Mouse (Mus musculus) urinary bladder, adult 2 months (tissue): ENCODE data around the gene Arrdc5. TPM values are rescaled to one million over a fixed set of nuclear protein-coding genes. Genes with fewer than 3 reads are reported as not detected.

Experiments
- DNase-seq: peaks from one replicate; pipeline ENCODE4 v3.0.0; 2022; ENCODE audit warnings: low spot score
- polyA plus RNA-seq: library from polyadenylated mRNA; depleted of rRNA; stranded (reverse); fragments of >200 nt; gene quantifications from 2 replicates; pipeline ENCODE4 v1.2.3, GENCODE M21; 2012; rRNA removed

The Arrdc5 gene
- polyA plus RNA-seq, 1 experiment = not detected

DNA sequence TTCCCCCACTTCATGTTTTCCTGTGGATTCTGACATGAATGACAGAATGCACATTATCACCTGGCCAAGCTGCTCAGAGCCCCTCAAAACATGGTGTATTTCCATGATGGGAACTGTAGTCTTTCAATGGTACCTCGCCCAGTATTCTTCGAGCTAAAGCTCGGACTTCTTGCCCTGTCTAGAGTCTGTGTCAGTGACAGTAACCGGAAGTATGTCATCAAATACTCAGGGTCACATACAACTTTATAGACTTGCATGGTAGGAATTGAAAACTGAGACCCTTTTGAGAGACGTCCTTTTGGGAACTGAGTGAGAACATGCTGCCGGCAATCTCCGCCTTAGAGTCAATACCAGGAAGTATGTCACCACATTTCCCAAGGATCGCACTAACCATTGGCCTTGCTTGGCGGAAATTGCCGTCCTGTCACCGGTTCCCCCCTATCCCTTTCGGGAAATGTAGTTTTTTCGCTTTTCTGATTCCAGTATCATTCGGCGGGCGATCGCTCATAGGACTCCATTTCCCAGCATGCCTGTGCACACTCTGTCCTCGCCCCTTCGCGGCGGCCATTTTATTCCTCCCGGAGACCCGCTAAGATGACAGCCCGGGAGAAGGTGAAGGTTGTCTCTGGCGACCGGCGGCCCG lies 43.7 kb downstream of the Arrdc5 start, which contains the start of gene Fem1a:
Gene Fem1a, plus strand, starts transcription at position 572 of the 643 bp plus-strand sequence.
- DNase-seq = peak; percentile 77

DNA sequence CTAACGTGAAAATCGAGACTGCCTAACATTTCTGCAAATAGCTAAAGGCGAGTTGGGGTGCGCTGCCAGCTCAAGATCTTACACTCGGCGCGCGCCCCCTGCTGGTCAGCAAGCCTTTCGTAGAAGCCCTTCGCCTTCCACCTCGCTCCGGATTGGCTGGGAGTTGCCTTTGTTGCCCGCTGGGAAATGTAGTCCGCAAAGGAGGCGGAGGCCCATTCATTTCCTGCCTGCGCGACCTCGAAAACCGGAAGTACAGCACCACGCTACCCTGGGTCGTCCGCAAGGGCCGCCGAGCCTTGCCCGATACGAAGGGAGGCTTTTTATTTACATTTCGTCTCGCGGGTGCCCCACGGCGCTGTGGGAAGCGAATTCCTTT lies 44.2 kb downstream of the Arrdc5 start:
- DNase-seq = peak; percentile 96

DNA sequence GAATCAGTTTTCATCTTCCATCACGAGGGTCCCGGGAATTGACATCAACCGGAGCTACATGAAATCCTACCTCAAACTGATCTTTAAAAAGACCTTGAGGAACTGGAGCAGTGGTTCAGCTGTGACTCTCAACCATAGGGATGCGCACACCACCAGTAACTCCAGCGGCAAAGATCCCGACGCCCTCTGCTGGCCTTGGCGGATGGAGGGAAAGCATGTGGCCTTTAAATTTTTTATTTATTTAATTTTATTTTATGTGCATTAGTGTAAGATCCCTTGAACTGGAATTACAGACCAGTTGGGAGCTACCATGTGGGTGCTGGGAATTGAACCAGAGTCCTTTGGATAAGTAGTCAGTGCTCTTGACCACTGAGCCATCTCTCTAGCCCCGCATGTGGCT lies 44.7 kb downstream of the Arrdc5 start:
- no peak for DNase-seq

DNA sequence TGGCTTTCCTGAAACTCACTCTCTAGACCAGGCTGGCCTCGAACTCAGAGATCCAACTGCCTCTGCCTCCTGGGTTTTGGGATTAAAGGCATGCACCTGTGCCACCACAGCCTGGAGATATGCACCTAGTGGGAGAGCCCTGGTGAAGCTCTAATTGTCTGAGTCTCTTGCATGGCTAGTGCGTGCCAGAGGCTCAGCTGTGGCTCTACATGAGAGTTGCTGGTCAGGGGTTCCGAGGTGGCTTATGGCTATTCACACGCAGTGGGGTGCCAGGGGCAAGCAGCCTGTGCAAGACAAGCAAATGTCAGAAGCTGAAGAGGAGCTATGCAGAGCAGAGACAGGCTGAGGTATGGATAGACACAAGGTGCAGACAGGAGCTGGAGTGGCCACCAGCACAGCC lies 45.4 kb downstream of the Arrdc5 start:
- DNase-seq = no peak

DNA sequence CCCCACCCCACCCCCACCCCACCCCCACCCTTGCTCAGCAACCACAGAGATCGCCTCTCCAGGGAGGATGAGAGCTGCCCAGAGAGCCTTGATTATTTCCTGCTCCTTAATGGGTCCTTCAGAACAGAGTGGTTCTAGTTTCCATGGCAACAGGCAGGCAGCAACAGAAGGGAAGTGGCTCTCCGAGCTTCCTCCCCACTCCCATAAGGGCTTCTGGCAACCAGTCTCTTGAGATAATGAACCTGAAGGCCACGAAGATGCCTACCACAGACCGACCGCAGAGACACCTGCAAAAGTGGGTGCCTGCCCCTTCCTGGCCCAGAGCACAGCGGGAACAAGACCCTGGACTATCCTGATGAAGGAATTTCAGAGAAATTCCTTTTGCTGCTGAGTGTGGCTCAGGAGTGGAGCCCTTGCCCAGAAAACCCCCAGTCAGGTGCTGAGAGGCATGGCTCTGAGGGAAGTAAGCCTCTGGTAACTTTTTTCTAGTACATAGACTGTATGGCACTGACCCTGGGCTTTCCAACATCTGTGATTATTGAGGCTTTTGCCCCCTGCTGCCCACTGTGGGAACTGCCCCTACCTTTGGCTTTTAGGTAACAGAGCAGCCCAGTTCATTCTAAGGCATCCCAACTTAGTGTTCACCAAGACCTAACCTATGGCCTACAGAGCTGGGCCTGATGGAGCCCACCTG lies 48.8 kb downstream of the Arrdc5 start:
- DNase-seq = no peak

DNA sequence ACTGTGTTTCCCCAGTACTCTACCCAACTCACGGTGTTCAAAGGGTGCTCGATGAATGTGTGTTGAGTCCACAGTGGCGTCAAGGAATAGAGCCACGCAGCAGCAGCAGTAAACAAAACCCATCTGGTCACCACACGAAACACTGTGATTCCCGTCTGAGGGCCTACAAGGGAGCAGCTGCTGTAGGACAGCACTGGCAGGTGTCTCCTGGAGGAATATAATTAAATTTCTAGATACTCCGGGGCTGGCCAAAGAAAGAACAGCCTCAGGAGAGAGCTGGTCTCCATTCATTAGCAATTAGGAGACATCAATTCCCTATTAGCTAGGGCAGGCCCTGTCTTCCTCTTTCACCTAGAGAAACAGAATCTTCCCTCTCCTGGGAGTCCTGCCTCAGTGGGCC lies 54.5 kb downstream of the Arrdc5 start:
- no peak for DNase-seq

Other genes with a start within 250 kb of the Arrdc5 start
- gene Ubxn6, start 225.3 kb downstream of the Arrdc5 start, polyA plus RNA-seq = 62.3 and 62.7 TPM in 2 replicates
- gene Hdgfl2, start 220.7 kb downstream of the Arrdc5 start, polyA plus RNA-seq = 68.8 and 70.6 TPM in 2 replicates
- gene Plin4, start 190.5 kb downstream of the Arrdc5 start, polyA plus RNA-seq = 96.9 and 98.3 TPM in 2 replicates
- 1.4 and 1.9 TPM in 2 replicates for gene Plin5, start 182.7 kb downstream of the Arrdc5 start, polyA plus RNA-seq
- 23.4 and 23.9 TPM in 2 replicates for gene Lrg1, start 178.3 kb downstream of the Arrdc5 start, polyA plus RNA-seq
- 3.3 and 4.4 TPM in 2 replicates for gene Sema6b, start 159.9 kb downstream of the Arrdc5 start, polyA plus RNA-seq
- gene Tnfaip8l1, start 137.8 kb downstream of the Arrdc5 start, polyA plus RNA-seq = 1.7 and 2.0 TPM in 2 replicates
- gene Mydgf, start 116.4 kb downstream of the Arrdc5 start, polyA plus RNA-seq = 42.0 and 51.0 TPM in 2 replicates
- 24.1 and 24.8 TPM in 2 replicates for gene Dpp9, start 81.4 kb downstream of the Arrdc5 start, polyA plus RNA-seq
- 14.4 and 17.2 TPM in 2 replicates for gene Fem1a, start 43.5 kb downstream of the Arrdc5 start, polyA plus RNA-seq
- 8.7 and 10.0 TPM in 2 replicates for gene Ticam1, start 23.5 kb downstream of the Arrdc5 start, polyA plus RNA-seq
- gene Plin3, start 7.4 kb downstream of the Arrdc5 start, polyA plus RNA-seq = 34.6 and 43.6 TPM in 2 replicates
- 4.6 and 5.3 TPM in 2 replicates for gene Uhrf1, start 3.0 kb upstream of the Arrdc5 start, polyA plus RNA-seq
- gene Kdm4b, start 25.8 kb upstream of the Arrdc5 start, polyA plus RNA-seq = 23.7 and 31.1 TPM in 2 replicates
- 313 and 341 TPM in 2 replicates for gene Ptprs, start 176.2 kb upstream of the Arrdc5 start, polyA plus RNA-seq
- gene Znrf4, start 212.1 kb upstream of the Arrdc5 start, polyA plus RNA-seq = not detected in 2 replicates